Mouse (Mus musculus) telencephalon, adult 2 months (tissue): ENCODE results near the gene Ptpn6.

Experiments
- DNase-seq: peaks from one replicate; pipeline ENCODE4 v3.0.0-alpha.2; 2011; ENCODE audit warnings: low read depth, low spot score

Ptpn6 gene

GRCm38 (mm10) chr6:124738511-124739023 is at the start of gene Ptpn6:
Gene Ptpn6, minus strand, starts transcription at chr6:124738714.
- no peak for DNase-seq

DNA sequence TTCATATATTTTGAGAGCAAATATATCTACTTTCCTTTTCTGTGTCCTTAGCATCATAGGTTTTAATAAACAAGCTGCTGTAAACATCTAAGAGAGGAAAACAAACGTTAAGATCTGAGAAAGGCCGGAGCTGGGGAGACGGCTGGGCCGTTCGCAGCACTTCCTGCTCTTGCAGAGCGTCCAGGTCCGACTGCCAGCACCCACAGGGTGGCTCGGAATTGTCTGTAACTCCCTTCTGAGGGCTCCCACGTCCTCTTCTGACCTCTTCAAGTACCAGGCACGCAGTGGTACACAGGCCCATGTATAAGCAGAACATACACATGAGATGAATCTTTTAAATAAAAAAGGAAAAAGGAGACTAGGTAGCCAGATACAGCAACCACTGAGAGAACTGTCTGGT is 49.2 kb upstream of the Ptpn6 start:
- DNase-seq: no peak

DNA sequence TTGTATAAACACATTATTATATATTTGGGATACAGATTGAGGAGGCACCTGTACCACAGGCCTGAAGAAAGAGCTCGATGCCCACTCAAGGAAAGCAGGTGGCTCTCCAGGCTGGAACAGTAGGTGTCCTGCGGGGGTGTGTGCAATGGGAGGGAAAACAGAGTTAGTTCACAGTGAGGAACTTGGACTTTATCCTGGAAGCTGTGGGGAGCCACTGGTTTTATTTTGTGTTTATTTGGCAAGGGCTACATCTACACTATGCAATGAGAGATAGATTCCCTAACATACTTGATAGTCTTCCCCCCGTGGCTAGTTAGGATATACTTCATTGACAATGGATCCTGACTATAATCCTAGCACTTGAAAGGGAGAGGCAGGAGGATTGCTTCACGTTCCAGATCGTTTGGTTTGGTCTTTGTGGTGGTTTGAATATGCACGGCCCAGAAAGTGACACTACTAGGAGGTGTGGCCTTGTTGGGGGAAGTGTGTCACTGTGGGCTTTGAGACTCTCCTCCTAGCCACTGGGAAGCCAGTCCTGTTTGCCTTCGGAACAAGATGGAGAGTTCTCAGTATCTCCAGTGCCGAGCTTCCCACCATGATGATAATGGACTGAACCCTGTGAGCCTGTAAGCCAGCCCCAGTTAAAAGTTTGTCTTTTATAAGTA is 48.4 kb upstream of the Ptpn6 start:
- DNase-seq: no peak

- no peak for DNase-seq
These were observed 43.9 kb upstream of the Ptpn6 start for GRCm38 (mm10) chr6:124782436-124782835.

DNA sequence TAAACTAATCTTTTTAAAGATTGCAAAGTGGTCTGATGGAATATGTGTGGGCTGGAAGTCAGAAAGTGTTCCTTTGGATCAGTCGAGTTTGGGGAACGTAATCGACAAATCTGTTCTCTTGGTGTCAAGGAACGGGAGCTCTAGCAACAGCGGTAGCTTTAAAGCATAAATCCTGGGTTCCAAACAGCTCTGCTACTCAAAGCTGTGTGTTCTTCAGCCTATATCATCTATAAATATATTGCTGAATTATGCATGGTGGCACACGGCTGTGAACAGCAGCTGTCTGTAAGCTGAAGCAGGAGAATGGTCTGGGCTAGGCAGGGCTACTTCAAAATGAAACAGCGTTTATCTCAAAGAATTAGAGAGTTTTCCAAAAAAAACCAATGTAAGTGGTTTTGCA is 42.4 kb upstream of the Ptpn6 start:
- no peak for DNase-seq

GRCm38 (mm10) chr6:124779984-124780416 is 41.5 kb upstream of the Ptpn6 start:
- no peak for DNase-seq

GRCm38 (mm10) chr6:124779222-124779983 is 40.9 kb upstream of the Ptpn6 start, which contains the start of gene Lrrc23:
Gene Lrrc23, minus strand, starts transcription at chr6:124779727.
- DNase-seq: no peak

- no peak for DNase-seq
These were observed 32.0 kb upstream of the Ptpn6 start for GRCm38 (mm10) chr6:124770511-124770910.

GRCm38 (mm10) chr6:124770013-124770412 is 31.5 kb upstream of the Ptpn6 start:
- no peak for DNase-seq

DNA sequence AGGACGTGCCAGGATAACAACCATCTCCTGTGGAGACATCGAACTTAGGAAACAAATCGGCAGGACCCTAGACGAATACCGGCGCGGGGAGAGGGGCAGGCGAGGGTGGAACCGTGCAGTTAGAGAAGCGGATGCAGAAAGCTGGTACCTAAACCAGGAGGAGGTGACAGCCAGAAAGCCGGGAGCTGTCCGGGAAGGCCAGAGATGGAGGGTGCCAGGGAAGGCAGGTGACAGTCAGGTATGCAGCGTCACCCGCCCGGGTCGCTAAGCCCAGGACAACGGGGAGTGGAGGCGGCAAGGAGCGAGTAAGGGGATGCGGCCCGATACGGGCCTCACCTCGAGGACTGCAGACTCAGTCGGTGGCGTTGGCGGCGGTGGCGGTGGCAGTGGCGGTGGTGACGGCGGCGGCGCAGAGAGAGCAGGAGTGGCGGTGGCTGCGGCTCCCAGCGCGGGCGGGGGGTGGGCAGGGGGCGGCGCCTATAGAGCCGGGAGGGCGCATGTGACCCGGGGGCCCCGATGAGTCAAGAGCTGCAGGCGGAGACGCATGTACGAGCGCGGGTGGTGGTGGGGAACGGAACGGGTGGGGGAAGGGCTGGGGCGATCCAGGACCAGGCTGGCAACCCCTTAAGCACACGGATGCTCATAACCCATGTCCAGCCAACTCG is 30.7 kb upstream of the Ptpn6 start, which contains the start of gene Eno2:
Gene Eno2, minus strand, starts transcription at position 573 of the 665 bp plus-strand sequence.
- DNase-seq: no peak

GRCm38 (mm10) chr6:124768704-124769044 is 30.2 kb upstream of the Ptpn6 start:
- no peak for DNase-seq

GRCm38 (mm10) chr6:124767920-124768703 is 29.6 kb upstream of the Ptpn6 start:
- DNase-seq: no peak

- no peak for DNase-seq
These were observed 29.0 kb upstream of the Ptpn6 start for GRCm38 (mm10) chr6:124767536-124767919.

GRCm38 (mm10) chr6:124765951-124766350 is 27.4 kb upstream of the Ptpn6 start:
- no peak for DNase-seq

GRCm38 (mm10) chr6:124759259-124759658 is 20.7 kb upstream of the Ptpn6 start:
- no peak for DNase-seq

GRCm38 (mm10) chr6:124758849-124759232 is 20.3 kb upstream of the Ptpn6 start:
- no peak for DNase-seq

DNA sequence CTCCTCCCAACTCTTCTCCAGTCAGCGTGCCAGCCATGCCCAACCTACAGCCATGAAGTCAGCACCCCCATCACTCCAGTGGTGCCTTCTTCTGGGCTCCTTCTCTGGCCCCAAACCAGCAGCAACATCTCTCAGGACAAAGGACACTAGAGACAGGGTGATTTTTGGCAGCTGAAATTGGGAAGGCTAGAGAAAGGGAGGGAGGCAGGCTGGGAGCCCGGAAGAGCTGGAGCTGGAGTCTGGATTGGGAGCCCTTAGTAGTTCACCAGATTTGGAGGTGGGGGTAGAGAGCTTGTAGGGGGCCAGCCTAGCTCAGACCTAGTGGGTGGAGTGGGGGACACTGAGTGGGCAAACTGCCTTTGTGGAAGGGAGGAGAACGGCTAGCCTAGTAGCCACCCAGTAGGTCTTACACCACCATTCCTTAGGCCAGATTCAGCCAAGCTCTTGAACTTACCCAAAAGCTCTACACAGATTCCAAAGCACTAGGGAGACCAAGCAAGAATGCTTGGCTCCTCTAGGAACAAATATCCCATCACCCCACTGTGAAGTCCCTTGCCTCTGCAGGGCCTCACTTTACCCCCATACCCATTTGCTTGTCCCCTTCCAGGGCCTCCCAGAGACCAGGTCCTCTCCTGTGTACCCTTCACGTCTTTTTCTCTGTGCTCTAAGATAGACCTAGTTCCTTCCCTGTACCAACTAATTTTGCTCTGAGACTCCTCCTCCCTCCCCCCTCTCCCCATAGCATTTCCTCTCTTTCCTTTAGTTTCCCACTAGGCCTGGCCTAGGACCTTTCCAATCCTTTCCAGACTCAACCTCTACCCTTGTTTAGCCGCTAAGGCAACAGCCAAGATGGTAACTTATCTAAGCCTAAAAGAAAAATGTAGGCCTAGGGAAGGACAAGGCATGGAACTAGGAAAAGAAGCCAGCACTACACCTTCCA is 19.7 kb upstream of the Ptpn6 start:
- DNase-seq: no peak

DNA sequence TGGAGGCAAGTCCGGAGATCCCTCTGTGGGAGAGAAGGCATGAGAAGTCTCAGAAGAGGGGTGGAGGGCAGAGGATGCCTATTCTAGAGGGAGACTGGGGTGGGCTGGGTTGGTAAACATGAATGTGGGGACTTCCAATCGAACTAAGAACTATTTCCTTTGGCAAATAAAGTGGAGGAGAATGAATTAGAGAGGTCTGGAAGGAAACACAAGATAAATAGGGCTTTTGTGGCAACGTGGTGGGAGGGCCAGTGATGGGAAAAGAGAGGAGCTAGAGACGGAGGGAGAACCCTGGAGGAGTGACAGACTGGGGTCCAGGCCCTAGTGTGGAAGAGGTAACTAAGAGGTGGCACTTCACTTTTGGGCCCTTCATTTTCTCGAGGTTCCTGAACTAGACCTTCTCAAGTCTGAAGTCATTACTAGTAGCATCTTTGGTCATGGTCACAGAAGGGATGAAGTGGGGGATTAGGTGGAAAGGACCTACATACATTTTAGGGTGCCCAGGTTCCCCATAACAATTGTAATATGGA is 18.9 kb upstream of the Ptpn6 start:
- DNase-seq: no peak

GRCm38 (mm10) chr6:124756652-124757350 is 18.3 kb upstream of the Ptpn6 start:
- no peak for DNase-seq
